Mouse (Mus musculus) liver, adult 2 months (tissue): ENCODE data around the gene Shld2.

Experiments
- CTCF ChIP-seq: fragments of 200-500 bp; IDR thresholded peaks from 2 replicates; pipeline ENCODE4 v1.5.1; 2011; ENCODE audit warnings: low read depth, low read length, control low read depth
- POLR2A ChIP-seq: fragments of 200-500 bp; IDR thresholded peaks from 2 replicates; pipeline ENCODE4 v1.6.1; 2011; ENCODE audit warnings: low read length, control low read depth; ENCODE audit not compliant: insufficient read depth; ENCODE audit errors: extremely low read depth

DNA sequence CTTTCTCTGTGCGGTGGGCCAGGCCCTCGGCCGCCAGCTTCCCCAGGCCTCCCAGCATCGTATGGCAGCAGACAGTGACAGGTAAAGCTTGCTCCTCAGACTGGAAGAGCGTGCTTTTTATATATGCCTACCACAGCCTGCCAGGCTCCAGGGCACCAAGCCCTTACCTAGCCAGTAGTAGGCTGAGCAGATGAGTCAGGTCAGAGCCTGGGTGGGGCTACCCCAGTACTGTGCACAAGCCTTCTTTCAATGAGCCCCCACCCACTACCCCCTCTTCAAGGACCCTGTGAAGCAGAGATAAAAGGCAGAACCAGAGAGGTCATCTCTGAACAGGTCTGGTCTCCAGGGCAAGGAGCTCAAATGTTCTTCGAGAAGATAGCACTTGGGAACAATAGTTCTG, 45.0 kb upstream of the Shld2 start, which contains the start of gene Fam25c:
- TF ChIP-seq POLR2A (no peak), CTCF (no peak)
